Mouse (Mus musculus): ENCODE data around the gene Ccn2. TPM values are rescaled to one million over a fixed set of nuclear protein-coding genes. Genes with fewer than 3 reads are reported as not detected.

The Ccn2 gene
- total and polyA plus RNA-seq, 3 experiments, result not detected

DNA sequence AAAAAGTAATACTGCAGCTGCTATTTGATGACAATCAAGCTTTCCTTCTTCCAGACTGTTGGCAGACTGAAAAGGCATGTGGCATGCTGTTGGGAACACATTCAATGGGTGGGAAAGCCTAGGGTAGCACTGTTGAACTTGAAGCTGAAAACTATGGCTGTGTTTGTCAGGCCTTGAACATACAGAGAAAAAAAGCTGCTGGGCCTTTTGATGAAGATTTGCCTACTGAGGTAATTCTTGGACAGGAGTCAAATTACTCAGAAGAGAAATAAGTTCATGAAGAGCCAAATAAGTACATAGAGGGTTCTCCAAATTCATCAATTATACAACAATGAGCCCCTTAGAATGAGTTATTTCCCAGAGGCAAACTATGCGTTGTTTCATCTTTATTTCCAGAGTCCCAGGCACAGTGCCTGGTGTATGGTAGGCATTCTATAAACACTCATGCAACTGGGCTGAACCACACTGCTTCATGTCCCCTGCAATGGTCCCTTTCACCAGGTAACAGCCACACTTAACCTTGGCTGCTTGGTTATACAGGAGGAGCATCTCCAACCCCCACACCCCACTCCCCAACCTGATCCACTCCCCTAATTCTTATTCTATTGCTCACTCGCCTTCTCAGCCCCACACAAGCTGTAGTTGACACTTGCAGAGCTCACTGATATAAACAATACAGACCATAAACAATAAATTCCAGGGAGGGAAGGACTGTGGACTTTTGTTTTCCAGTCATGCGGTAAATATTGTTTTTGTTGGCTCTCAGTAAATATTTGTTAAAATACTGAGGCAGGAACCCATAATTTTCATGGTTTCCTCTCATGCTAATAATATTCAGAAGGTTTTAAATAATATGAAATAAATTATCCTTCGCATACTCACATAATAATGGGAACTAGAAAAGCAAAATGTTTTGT lies 22.9 kb upstream of the Ccn2 start:
- no peak for DNase-seq (ENCODE audit: extremely low read depth)
- in situ Hi-C loops (cut with MboI; ENCODE audit: low pct_ligation_motif_present, low pct_unique_long_range_greater_than_20kb, low sequenced_read_pairs) (no loop called here), dilution Hi-C loops (cut with MboI; ENCODE audit: extremely low pct_ligation_motif_present, extremely low pct_unique_long_range_greater_than_20kb, low sequenced_read_pairs) (no loop called here)
- Histone ChIP-seq H3K4me3 (replicated peaks in 1 of 3; ENCODE audit: low read depth in 2 of 3, low read length in 2 of 3, poor library complexity in 1 of 3) (no peak overlapping the region), H3K4me2 (ENCODE audit: insufficient read depth, low read depth, poor library complexity, severe bottlenecking) (no peak overlapping the region), H3K9me3 (replicated peaks; ENCODE audit: low read length) (no peaks in the 10 kb centered on the region), H3K4me1 (ENCODE audit: control insufficient read depth in 1 of 2, insufficient read depth in 2 of 2) (no peaks in the 10 kb centered on the region), H3K27me3 (replicated peaks) (no peaks in the 10 kb centered on the region), H3K27ac (ENCODE audit: insufficient read depth, low read depth) (no peak overlapping the region), H3K36me3 (replicated peaks in 1 of 2; ENCODE audit: control insufficient read depth in 1 of 2, insufficient read depth in 1 of 2, low read length in 1 of 2) (no peaks in the 10 kb centered on the region), H3K9ac (ENCODE audit: insufficient read depth, low read depth) (no peak overlapping the region), H3K79me2 (replicated peaks; ENCODE audit: control insufficient read depth, extremely low read depth, insufficient read depth, poor library complexity, severe bottlenecking) (no peaks in the 10 kb centered on the region)
- TF ChIP-seq CTCF (conservative IDR thresholded peaks at IDR 0.05 in 1 of 2, IDR thresholded peaks at IDR 0.05 in 1 of 2; ENCODE audit: low read depth in 2 of 2, low read length in 2 of 2) (no peak), JUND (conservative IDR thresholded peaks at IDR 0.05; ENCODE audit: low read depth, low read length) (no peak), BHLHE40 (IDR thresholded peaks at IDR 0.05; ENCODE audit: low read depth, low read length) (no peak), POLR2AphosphoS2 (IDR thresholded peaks at IDR 0.05; ENCODE audit: low read depth, low read length) (no peak), ZMIZ1 (IDR thresholded peaks at IDR 0.05; ENCODE audit: low read depth, low read length) (no peak), MAFK (IDR thresholded peaks at IDR 0.05; ENCODE audit: insufficient replicate concordance, low read length) (no peak), UBTF (IDR thresholded peaks at IDR 0.05; ENCODE audit: low read depth, low read length) (no peak), MAZ (IDR thresholded peaks at IDR 0.05; ENCODE audit: low read depth, low read length) (no peak), PAX5 (IDR thresholded peaks at IDR 0.05; ENCODE audit: low read length) (no peak), ETS1 (conservative IDR thresholded peaks at IDR 0.05; ENCODE audit: low read depth, low read length) (no peak), TCF12 (IDR thresholded peaks at IDR 0.05; ENCODE audit: low read depth, low read length) (no peak), TBP (conservative IDR thresholded peaks at IDR 0.05; ENCODE audit: low read depth, low read length) (no peak), SMC3 (IDR thresholded peaks at IDR 0.05; ENCODE audit: low read depth, low read length) (no peak), E2F4 (IDR thresholded peaks at IDR 0.05; ENCODE audit: insufficient replicate concordance, low read depth, low read length) (no peak), NELFE (IDR thresholded peaks at IDR 0.05; ENCODE audit: low read depth, low read length) (no peak)

DNA sequence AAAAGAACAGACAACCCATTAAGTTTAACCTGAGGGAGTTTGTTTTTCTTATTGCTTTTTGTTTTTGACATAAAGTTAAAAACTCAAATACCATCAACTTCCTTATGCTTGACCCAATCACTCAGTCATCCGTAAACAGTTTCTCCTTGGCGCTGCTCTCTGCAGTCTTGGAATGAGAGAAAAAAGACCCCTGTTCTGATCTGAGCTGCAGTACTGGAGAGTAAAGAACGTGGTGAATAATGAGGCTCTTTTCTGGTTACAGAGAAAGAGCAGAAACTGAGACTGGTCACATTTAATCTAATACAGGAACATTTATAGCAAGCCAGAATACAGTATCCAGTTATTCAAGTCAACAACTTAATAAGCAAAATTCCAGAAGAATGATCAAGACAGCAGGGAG lies 21.8 kb upstream of the Ccn2 start:
- TF ChIP-seq ZKSCAN1 (IDR thresholded peaks at IDR 0.05; ENCODE audit: borderline replicate concordance, low read depth, low read length), result no peak
- TF ChIP-seq POLR2AphosphoS2 (IDR thresholded peaks at IDR 0.05; ENCODE audit: low read depth, low read length), result no peak
- TF ChIP-seq MAFK (IDR thresholded peaks at IDR 0.05; ENCODE audit: insufficient replicate concordance, low read length), result no peak
- no peak for TF ChIP-seq USF1 (IDR thresholded peaks at IDR 0.05; ENCODE audit: low read depth, low read length)
- TF ChIP-seq BHLHE40 (IDR thresholded peaks at IDR 0.05; ENCODE audit: low read depth, low read length), result no peak
- TF ChIP-seq UBTF (IDR thresholded peaks at IDR 0.05; ENCODE audit: low read depth, low read length), result no peak
- no peak for TF ChIP-seq ZC3H11A (IDR thresholded peaks at IDR 0.05; ENCODE audit: low read depth, low read length)
- Histone ChIP-seq H3K9me3 (replicated peaks; ENCODE audit: low read length) (no peaks in the 10 kb centered on the region), H3K27me3 (replicated peaks) (no peaks in the 10 kb centered on the region), H3K79me2 (replicated peaks; ENCODE audit: control insufficient read depth, extremely low read depth, insufficient read depth, poor library complexity, severe bottlenecking) (no peaks in the 10 kb centered on the region), H3K36me3 (replicated peaks in 1 of 2; ENCODE audit: control insufficient read depth in 1 of 2, insufficient read depth in 1 of 2, low read length in 1 of 2) (no peaks in the 10 kb centered on the region), H3K27ac (ENCODE audit: insufficient read depth, low read depth) (no peak overlapping the region), H3K9ac (ENCODE audit: insufficient read depth, low read depth) (no peak overlapping the region), H3K4me3 (replicated peaks in 1 of 3; ENCODE audit: low read depth in 2 of 3, low read length in 2 of 3, poor library complexity in 1 of 3) (no peak overlapping the region), H3K4me2 (ENCODE audit: insufficient read depth, low read depth, poor library complexity, severe bottlenecking) (no peak overlapping the region), H3K4me1 (ENCODE audit: control insufficient read depth in 1 of 2, insufficient read depth in 2 of 2) (no peaks in the 10 kb centered on the region)
- no peak for DNase-seq (ENCODE audit: extremely low read depth)
- dilution Hi-C loops (cut with MboI; ENCODE audit: extremely low pct_ligation_motif_present, extremely low pct_unique_long_range_greater_than_20kb, low sequenced_read_pairs) (no loop called here), in situ Hi-C loops (cut with MboI; ENCODE audit: low pct_ligation_motif_present, low pct_unique_long_range_greater_than_20kb, low sequenced_read_pairs) (no loop called here)
